Mouse (Mus musculus) lung, embryonic 15.5 days (tissue): ENCODE measurements around the gene Sgms1. TPM values are rescaled to one million over a fixed set of nuclear protein-coding genes. Genes with fewer than 3 reads are reported as not detected.
A peak's percentile ranks its signal among the peaks of the same experiment; 100 is the strongest.

Source experiments
- ATAC-seq: fragments of 200-750 bp; cut with Nextera tagmentation; 2 replicates; pipeline ENCODE4 v1.8.0; 2017; ENCODE audit warnings: moderate number of reproducible peaks, borderline replicate concordance; ENCODE audit not compliant: low FRiP score, low TSS enrichment; ENCODE audit errors: extremely low read depth
- H3K27ac ChIP-seq: fragments of 300-500 bp; sonication (generic); 2 replicates; pipeline ENCODE4 v1.5.1; 2015; ENCODE audit warnings: moderate library complexity, mild to moderate bottlenecking, inconsistent platforms
- H3K27me3 ChIP-seq: fragments of 300-500 bp; sonication (generic); 2 replicates; pipeline ENCODE4 v1.6.1; 2015; ENCODE audit warnings: inconsistent platforms
- H3K36me3 ChIP-seq: fragments of 300-500 bp; sonication (generic); 2 replicates; pipeline ENCODE4 v1.6.1; 2015; ENCODE audit warnings: inconsistent platforms
- H3K4me1 ChIP-seq: fragments of 300-500 bp; sonication (generic); 2 replicates; pipeline ENCODE4 v1.6.1; 2015; ENCODE audit warnings: inconsistent platforms
- H3K4me2 ChIP-seq: fragments of 300-500 bp; sonication (generic); 2 replicates; pipeline ENCODE4 v1.6.1; 2015; ENCODE audit warnings: inconsistent platforms, mild to moderate bottlenecking, moderate library complexity
- H3K4me3 ChIP-seq: fragments of 300-500 bp; sonication (generic); 2 replicates; pipeline ENCODE4 v1.5.1; 2015; ENCODE audit warnings: mild to moderate bottlenecking, inconsistent platforms
- H3K9ac ChIP-seq: fragments of 300-500 bp; sonication (generic); 2 replicates; pipeline ENCODE4 v1.6.1; 2015; ENCODE audit warnings: inconsistent platforms
- H3K9me3 ChIP-seq: fragments of 300-500 bp; sonication (generic); 2 replicates; pipeline ENCODE4 v1.6.1; 2016; ENCODE audit warnings: inconsistent platforms
- WGBS: fragments of 180-500 bp; shearing (Covaris S2); methylation state at CpG from one replicate; pipeline ENCODE4 v1.1.7; 2015; 5-methylcytosine and 5-hydroxymethylcytosine counted together
- polyA plus RNA-seq: library from polyadenylated mRNA; unstranded; fragments of >200 nt; fragmentation: Nextera tagmentation; extraction: Ambion mirVana; gene quantifications from 2 replicates; pipeline ENCODE4 v1.2.1, GENCODE M21; 2015

The Sgms1 gene
- polyA plus RNA-seq, 1 experiment from 2014 or later: 54.7 TPM

DNA sequence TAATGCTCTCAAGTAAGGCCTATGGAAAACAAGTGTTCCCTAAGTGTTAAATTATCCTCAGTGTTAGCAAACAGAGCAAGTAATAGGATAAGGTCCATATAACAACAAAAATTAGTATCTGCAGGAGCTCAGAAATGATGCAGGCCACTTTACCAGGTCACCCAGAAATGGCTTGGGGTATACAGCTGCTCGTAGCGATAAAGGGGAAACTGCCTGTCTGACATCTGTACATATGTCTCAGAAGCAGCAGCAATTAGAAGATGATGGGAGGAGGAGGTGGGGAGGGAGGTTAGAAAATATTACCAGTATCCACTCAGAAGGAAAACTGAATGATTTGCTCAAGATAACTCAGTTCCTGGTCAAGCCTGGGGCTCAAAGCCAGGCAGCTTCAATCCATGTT lies 162.3 kb downstream of the Sgms1 start:
- 77% methylated on average over 2 of the region's 2 CpGs for WGBS
- 0 out of 2 replicates have a peak, but pooled peaks cover 7% of the 10 kb centered on the region for H3K36me3 ChIP-seq

DNA sequence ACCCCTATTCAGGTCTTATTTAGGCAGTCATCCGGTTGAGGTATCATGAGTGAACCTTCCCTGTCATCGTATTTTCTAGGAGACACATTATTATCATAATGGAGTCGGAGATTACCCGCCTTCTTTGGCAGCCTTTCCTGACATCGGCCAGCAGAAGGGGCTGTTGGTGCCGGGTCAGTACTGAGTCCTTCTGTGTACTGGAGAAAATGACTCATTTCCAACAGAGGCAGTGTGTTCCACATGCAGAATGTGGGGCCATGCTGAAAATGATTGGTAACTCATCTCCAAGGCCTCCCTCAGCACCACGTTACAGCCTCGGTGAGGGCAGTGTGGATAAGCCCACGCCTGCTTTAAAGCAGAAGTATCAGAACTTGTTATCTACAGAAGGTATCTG lies 164.4 kb downstream of the Sgms1 start:
- H3K27ac ChIP-seq: no peak overlapping the region
- H3K27me3 ChIP-seq: no peaks in the 10 kb centered on the region
- no peak for ATAC-seq
- H3K4me3 ChIP-seq: no peak overlapping the region
- H3K4me1 ChIP-seq: no peaks in the 10 kb centered on the region
- H3K36me3 ChIP-seq: 0 out of 2 replicates have a peak, but pooled peaks cover 9% of the 10 kb centered on the region
- H3K4me2 ChIP-seq: no peak overlapping the region
- WGBS: 60% methylated on average over 9 of the region's 9 CpGs
- no peaks in the 10 kb centered on the region for H3K9me3 ChIP-seq
- no peak overlapping the region for H3K9ac ChIP-seq

More for the DNA sequence above, 162.3 kb downstream of the Sgms1 start:
- Histone ChIP-seq H3K9me3 (no peaks in the 10 kb centered on the region), H3K4me2 (no peak overlapping the region), H3K27me3 (no peaks in the 10 kb centered on the region), H3K27ac (no peak overlapping the region), H3K9ac (no peak overlapping the region), H3K4me1 (peaks cover 6% of the 10 kb centered on the region; the same call in 1 of the 2 replicates), H3K4me3 (no peak overlapping the region)
- no peak for ATAC-seq

DNA sequence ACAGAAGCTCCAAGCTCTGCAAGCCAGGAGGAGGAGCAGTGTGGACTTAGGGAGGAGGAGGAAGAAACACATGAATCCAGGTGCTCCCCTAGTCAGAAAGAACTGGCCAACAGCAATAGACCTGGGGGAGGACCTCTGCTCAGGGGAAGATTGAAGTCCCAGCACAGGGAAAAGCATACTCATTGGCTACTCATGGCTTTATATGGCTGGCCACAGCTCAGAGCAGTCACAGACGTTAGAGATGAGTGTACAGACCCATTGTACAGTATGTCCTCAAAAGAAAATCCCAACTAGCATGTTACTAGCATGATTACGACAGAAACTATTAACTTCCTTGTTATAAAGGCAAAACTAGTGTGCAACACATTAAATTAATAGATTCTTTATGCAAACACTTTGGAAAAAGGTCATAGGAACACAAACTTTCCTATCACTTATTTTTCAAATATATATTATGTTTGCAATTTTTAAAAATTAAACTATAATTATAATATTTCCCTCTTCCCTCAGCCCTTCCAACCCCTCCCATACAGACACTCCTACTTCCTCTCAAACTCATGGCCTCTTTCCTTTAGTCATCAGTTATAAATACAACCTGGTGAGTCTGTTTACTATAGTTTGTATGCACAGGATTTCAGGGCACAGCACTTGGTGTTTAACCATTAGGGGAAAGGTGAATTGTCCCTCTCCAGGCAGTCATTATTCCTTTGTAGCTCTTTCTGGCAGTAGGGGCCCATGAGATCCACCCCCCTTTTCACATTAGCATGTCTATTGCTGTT lies 165.0 kb downstream of the Sgms1 start:
- no peak overlapping the region for H3K4me3 ChIP-seq
- H3K9me3 ChIP-seq: no peaks in the 10 kb centered on the region
- WGBS: 66% methylated on average over 2 of the region's 2 CpGs
- H3K4me1 ChIP-seq: no peaks in the 10 kb centered on the region
- no peak for ATAC-seq
- 0 out of 2 replicates have a peak, but pooled peaks cover 9% of the 10 kb centered on the region for H3K36me3 ChIP-seq
- no peak overlapping the region for H3K4me2 ChIP-seq
- no peak overlapping the region for H3K9ac ChIP-seq
- no peaks in the 10 kb centered on the region for H3K27me3 ChIP-seq
- peak overlapping the region; percentile 7; the same call in 1 of the 2 replicates for H3K27ac ChIP-seq

DNA sequence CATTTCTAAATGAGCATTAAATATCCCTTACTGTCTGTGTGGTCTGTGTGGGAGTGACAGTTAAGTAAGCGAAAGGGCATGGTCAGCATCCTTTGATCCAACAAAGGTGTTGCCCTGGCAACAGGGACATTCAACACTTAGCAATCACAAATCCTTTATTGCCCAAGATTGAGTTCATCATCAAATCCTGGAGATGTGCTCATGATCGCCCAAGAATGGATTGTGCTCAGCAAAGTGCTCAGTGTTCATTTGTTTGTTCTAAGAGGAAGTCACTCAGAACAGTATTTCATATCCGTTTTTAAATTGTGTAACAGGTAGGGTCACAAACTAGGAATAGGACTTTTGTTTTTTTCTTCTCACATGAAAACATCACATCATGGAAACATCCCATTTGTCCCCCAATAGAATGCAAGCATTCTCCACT lies 165.8 kb downstream of the Sgms1 start:
- Histone ChIP-seq H3K9ac (no peak overlapping the region), H3K36me3 (0 out of 2 replicates have a peak, but pooled peaks cover 9% of the 10 kb centered on the region), H3K27ac (no peak overlapping the region), H3K27me3 (no peaks in the 10 kb centered on the region), H3K4me2 (no peak overlapping the region), H3K9me3 (no peaks in the 10 kb centered on the region), H3K4me3 (no peak overlapping the region), H3K4me1 (no peaks in the 10 kb centered on the region)
- ATAC-seq: no peak
- 77% methylated on average over 3 of the region's 3 CpGs for WGBS

DNA sequence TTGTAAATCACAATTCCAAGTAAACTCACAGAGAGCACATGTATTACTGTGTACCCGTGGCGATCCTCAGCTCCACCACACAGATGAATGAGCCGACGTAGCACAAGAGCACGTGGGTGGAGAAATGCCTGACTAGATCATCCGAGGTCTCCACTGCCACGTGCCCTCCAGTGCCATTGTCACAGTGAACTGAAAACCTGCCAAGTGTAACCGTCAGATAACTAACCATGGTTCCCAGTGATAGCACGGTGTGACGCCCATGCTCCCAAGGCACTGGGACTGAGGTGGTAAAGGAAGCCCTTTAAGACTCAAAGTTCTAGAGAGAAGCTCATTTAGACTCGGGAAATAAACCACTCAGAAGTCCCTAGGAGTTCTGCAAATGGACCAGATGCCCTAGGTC lies 167.4 kb downstream of the Sgms1 start:
- Histone ChIP-seq H3K27ac (no peak overlapping the region), H3K4me1 (no peaks in the 10 kb centered on the region), H3K36me3 (0 out of 2 replicates have a peak, but pooled peaks cover 9% of the 10 kb centered on the region), H3K9ac (no peak overlapping the region), H3K27me3 (no peaks in the 10 kb centered on the region), H3K4me3 (no peak overlapping the region), H3K9me3 (no peaks in the 10 kb centered on the region), H3K4me2 (no peak overlapping the region)
- ATAC-seq: no peak
- 85% methylated on average over 11 of the region's 11 CpGs for WGBS

- no peak overlapping the region for H3K9ac ChIP-seq
- no peaks in the 10 kb centered on the region for H3K27me3 ChIP-seq
- H3K4me1 ChIP-seq: no peaks in the 10 kb centered on the region
- H3K27ac ChIP-seq: no peak overlapping the region
- no peak overlapping the region for H3K4me2 ChIP-seq
- H3K36me3 ChIP-seq: 0 out of 2 replicates have a peak, but pooled peaks cover 9% of the 10 kb centered on the region
- no peak for ATAC-seq
- H3K9me3 ChIP-seq: no peaks in the 10 kb centered on the region
- no peak overlapping the region for H3K4me3 ChIP-seq
- 59% methylated on average over 2 of the region's 2 CpGs for WGBS
Measured at GRCm38 (mm10) chr19:32220991-32221390, 168.5 kb downstream of the Sgms1 start.

- ATAC-seq: no peak
Measured at GRCm38 (mm10) chr19:32216710-32217109, 172.8 kb downstream of the Sgms1 start.

DNA sequence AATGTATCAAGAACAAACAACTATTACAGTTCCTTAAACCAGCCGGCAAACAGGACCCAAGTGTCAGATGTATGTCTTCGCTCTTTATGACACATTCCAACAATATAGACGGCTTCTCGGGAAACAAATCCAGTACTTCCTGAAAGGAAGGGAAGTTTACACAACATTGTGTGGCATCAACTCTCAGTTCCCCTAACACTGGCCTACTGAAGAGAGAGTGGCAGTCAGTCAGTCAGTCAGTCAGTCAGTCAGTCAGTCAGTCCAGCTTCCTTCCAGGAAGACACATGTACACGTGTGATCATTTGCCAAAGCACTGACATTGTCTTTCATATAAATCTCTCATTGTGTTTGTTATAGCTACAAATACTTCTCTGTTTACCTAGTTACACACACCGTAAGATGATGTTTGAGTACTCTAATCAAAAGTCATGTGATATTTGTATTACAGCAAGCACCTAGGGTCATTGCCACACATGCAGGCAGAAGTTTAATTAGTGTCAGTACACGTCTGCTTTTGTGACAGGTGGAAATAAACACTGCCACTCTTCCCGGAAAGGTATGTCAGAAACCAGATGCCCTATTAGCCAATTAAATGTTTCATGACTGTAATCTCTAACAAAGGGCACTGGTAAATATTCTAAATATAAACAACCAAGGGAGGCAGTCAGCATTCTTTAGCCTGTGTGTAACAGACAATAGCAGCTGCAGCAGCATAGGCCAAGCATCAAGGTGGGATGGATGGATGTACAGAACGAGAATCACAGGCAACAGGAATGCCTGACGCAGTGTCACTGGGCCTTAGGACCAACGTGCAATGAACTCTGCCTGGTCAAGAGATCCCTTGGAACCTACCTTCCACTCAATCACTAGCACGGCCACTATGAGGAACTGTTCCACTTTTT lies 174.4 kb downstream of the Sgms1 start:
- peaks cover 7% of the 10 kb centered on the region for H3K4me1 ChIP-seq
- H3K9me3 ChIP-seq: no peaks in the 10 kb centered on the region
- no peak overlapping the region for H3K4me2 ChIP-seq
- no peak overlapping the region for H3K27ac ChIP-seq
- H3K9ac ChIP-seq: no peak overlapping the region
- no peaks in the 10 kb centered on the region for H3K36me3 ChIP-seq
- H3K27me3 ChIP-seq: no peaks in the 10 kb centered on the region
- no peak overlapping the region for H3K4me3 ChIP-seq
- WGBS: 51% methylated on average over 12 of the region's 12 CpGs
- ATAC-seq: no peak

More at GRCm38 (mm10) chr19:32216710-32217109, 172.8 kb downstream of the Sgms1 start:
- H3K4me2 ChIP-seq: no peak overlapping the region
- WGBS: 91% methylated on average over 2 of the region's 2 CpGs
- no peak overlapping the region for H3K9ac ChIP-seq
- H3K27ac ChIP-seq: no peak overlapping the region
- no peaks in the 10 kb centered on the region for H3K4me1 ChIP-seq
- H3K9me3 ChIP-seq: no peaks in the 10 kb centered on the region
- H3K27me3 ChIP-seq: no peaks in the 10 kb centered on the region
- H3K36me3 ChIP-seq: no peaks in the 10 kb centered on the region
- no peak overlapping the region for H3K4me3 ChIP-seq

DNA sequence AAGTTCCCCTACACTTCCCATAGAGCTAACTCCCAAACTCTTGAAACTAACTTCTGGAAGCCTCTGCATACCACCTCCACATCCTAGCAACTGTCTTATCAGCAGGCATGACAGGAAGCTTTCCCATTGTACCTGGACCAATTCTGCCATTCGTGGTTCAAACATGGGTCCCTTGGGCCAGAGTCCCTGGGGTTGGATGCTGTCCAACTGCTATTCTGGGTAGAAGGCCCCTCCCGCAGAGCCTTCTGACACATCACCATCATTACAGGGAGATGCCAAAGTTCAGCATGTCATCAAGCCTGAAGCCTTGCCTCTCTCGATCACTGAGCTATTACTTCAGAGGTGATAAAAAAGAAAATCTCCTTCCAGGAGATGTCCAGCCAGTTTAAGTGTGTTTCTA lies 175.9 kb downstream of the Sgms1 start:
- no peaks in the 10 kb centered on the region for H3K36me3 ChIP-seq
- H3K4me2 ChIP-seq: no peak overlapping the region
- peaks cover 15% of the 10 kb centered on the region for H3K4me1 ChIP-seq
- H3K27me3 ChIP-seq: no peaks in the 10 kb centered on the region
- 70% methylated on average over 3 of the region's 3 CpGs for WGBS
- no peaks in the 10 kb centered on the region for H3K9me3 ChIP-seq
- H3K27ac ChIP-seq: no peak overlapping the region
- no peak for ATAC-seq
- H3K9ac ChIP-seq: no peak overlapping the region
- no peak overlapping the region for H3K4me3 ChIP-seq

- Histone ChIP-seq H3K9ac (peak overlapping the region; percentile 62; the same call in 1 of the 2 replicates), H3K4me3 (peak overlapping the region; percentile 60), H3K27ac (peak overlapping the region; percentile 93), H3K27me3 (no peaks in the 10 kb centered on the region), H3K4me1 (peaks cover 15% of the 10 kb centered on the region), H3K36me3 (no peaks in the 10 kb centered on the region), H3K4me2 (peak overlapping the region; percentile 85), H3K9me3 (no peaks in the 10 kb centered on the region)
- peak; percentile 64; the same call in 1 of the 2 replicates for ATAC-seq
Measured at GRCm38 (mm10) chr19:32211293-32211585, 178.3 kb downstream of the Sgms1 start.

GRCm38 (mm10) chr19:32210450-32211292 lies 178.8 kb downstream of the Sgms1 start:
- peak; percentile 99 for ATAC-seq
- H3K4me3 ChIP-seq: peak overlapping the region; percentile 60
- H3K9me3 ChIP-seq: no peaks in the 10 kb centered on the region
- peak overlapping the region; percentile 93 for H3K27ac ChIP-seq
- H3K4me1 ChIP-seq: peaks cover 15% of the 10 kb centered on the region
- H3K9ac ChIP-seq: peak overlapping the region; percentile 62
- no peaks in the 10 kb centered on the region for H3K36me3 ChIP-seq
- peak overlapping the region; percentile 85 for H3K4me2 ChIP-seq
- no peaks in the 10 kb centered on the region for H3K27me3 ChIP-seq
- under 1% methylated on average over 34 of the region's 34 CpGs for WGBS
